Mouse (Mus musculus): Measurements from ENCODE around the gene Olfr1412. TPM values are rescaled to one million over a fixed set of nuclear protein-coding genes. Genes with fewer than 3 reads are reported as not detected.

Olfr1412 gene
- not detected in 2 replicates for total RNA-seq (2014; fragmentation: Nextera tagmentation)
- total RNA-seq (2017): not detected in 2 replicates

- ATAC-seq (replicated peaks; ENCODE audit: poor library complexity, severe bottlenecking): no peak
Observed at GRCm38 (mm10) chr1:92585479-92585878, at the start of gene Olfr1412. Gene Olfr1412 (plus strand): TSS chr1:92585779.

- ATAC-seq (replicated peaks; ENCODE audit: poor library complexity, severe bottlenecking): peak; percentile 78
Observed at GRCm38 (mm10) chr1:92536972-92537371, 48.6 kb upstream of the Olfr1412 start.

- no peak for ATAC-seq (replicated peaks; ENCODE audit: poor library complexity, severe bottlenecking)
Observed at GRCm38 (mm10) chr1:92539071-92539470, 46.5 kb upstream of the Olfr1412 start.

- no peak for ATAC-seq (replicated peaks; ENCODE audit: poor library complexity, severe bottlenecking)
Observed at GRCm38 (mm10) chr1:92545929-92546328, 39.6 kb upstream of the Olfr1412 start.

- ATAC-seq (replicated peaks; ENCODE audit: poor library complexity, severe bottlenecking): no peak
Observed at GRCm38 (mm10) chr1:92571022-92571421, 14.6 kb upstream of the Olfr1412 start, which contains the start of gene Olfr1413. Gene Olfr1413 (plus strand): TSS chr1:92571322.

GRCm38 (mm10) chr1:92594111-92594510, 8.5 kb downstream of the Olfr1412 start, which contains the start of gene Olfr1411:
Gene Olfr1411 (plus strand): TSS chr1:92594411.
- no peak for ATAC-seq (replicated peaks; ENCODE audit: poor library complexity, severe bottlenecking)

GRCm38 (mm10) chr1:92596019-92596418, 10.4 kb downstream of the Olfr1412 start:
- ATAC-seq (replicated peaks; ENCODE audit: poor library complexity, severe bottlenecking): no peak

- no peak for ATAC-seq (replicated peaks; ENCODE audit: poor library complexity, severe bottlenecking)
Observed at GRCm38 (mm10) chr1:92605482-92605881, 19.9 kb downstream of the Olfr1412 start, which contains the start of gene Olfr1410. Gene Olfr1410 (plus strand): TSS chr1:92605782.

- no peak for ATAC-seq (replicated peaks; ENCODE audit: poor library complexity, severe bottlenecking)
Observed at GRCm38 (mm10) chr1:92607711-92608110, 22.1 kb downstream of the Olfr1412 start.

- peak; percentile 48; the same call in 1 of the 2 replicates for ATAC-seq (replicated peaks; ENCODE audit: poor library complexity, severe bottlenecking)
Observed at GRCm38 (mm10) chr1:92611008-92611407, 25.4 kb downstream of the Olfr1412 start.

- ATAC-seq (replicated peaks; ENCODE audit: poor library complexity, severe bottlenecking): no peak
Observed at GRCm38 (mm10) chr1:92613175-92613574, 27.6 kb downstream of the Olfr1412 start.

GRCm38 (mm10) chr1:92614516-92614915, 28.9 kb downstream of the Olfr1412 start:
- no peak for ATAC-seq (replicated peaks; ENCODE audit: poor library complexity, severe bottlenecking)

GRCm38 (mm10) chr1:92616046-92616445, 30.5 kb downstream of the Olfr1412 start:
- ATAC-seq (replicated peaks; ENCODE audit: poor library complexity, severe bottlenecking): no peak

- no peak for ATAC-seq (replicated peaks; ENCODE audit: poor library complexity, severe bottlenecking)
Observed at GRCm38 (mm10) chr1:92617488-92617887, 31.9 kb downstream of the Olfr1412 start, which contains the start of gene Olfr12. Gene Olfr12 (plus strand): TSS chr1:92617788.

- no peak for ATAC-seq (replicated peaks; ENCODE audit: poor library complexity, severe bottlenecking)
Observed at GRCm38 (mm10) chr1:92618360-92618759, 32.8 kb downstream of the Olfr1412 start.

- peak; percentile 33; the same call in 1 of the 2 replicates for ATAC-seq (replicated peaks; ENCODE audit: poor library complexity, severe bottlenecking)
Observed at GRCm38 (mm10) chr1:92628227-92628626, 42.6 kb downstream of the Olfr1412 start.

- no peak for ATAC-seq (replicated peaks; ENCODE audit: poor library complexity, severe bottlenecking)
Observed at GRCm38 (mm10) chr1:92632196-92632595, 46.6 kb downstream of the Olfr1412 start.

- ATAC-seq (replicated peaks; ENCODE audit: poor library complexity, severe bottlenecking): no peak
Observed at GRCm38 (mm10) chr1:92632948-92633347, 47.4 kb downstream of the Olfr1412 start.

- no peak for ATAC-seq (replicated peaks; ENCODE audit: poor library complexity, severe bottlenecking)
Observed at GRCm38 (mm10) chr1:92633726-92634125, 48.1 kb downstream of the Olfr1412 start.

- ATAC-seq (replicated peaks; ENCODE audit: poor library complexity, severe bottlenecking): no peak
Observed at GRCm38 (mm10) chr1:92634569-92634968, 49.0 kb downstream of the Olfr1412 start.

- no peak for ATAC-seq (replicated peaks; ENCODE audit: poor library complexity, severe bottlenecking)
Observed at GRCm38 (mm10) chr1:92634976-92635599, 49.5 kb downstream of the Olfr1412 start.

GRCm38 (mm10) chr1:92636015-92636414, 50.4 kb downstream of the Olfr1412 start:
- ATAC-seq (replicated peaks; ENCODE audit: poor library complexity, severe bottlenecking): no peak
